Mouse (Mus musculus) ES-Bruce4 (cell line): ENCODE data around the gene Cyp4f14.

Experiments
- CTCF ChIP-seq: IDR thresholded peaks from one replicate; pipeline ENCODE4 v1.8.1; 2011; ENCODE audit warnings: low read depth, low read length
- POLR2A ChIP-seq: IDR thresholded peaks from one replicate; pipeline ENCODE4 v1.8.1; 2011; ENCODE audit warnings: low read length; ENCODE audit not compliant: insufficient read depth

GRCm38 (mm10) chr17:32923681-32924080, 6.5 kb upstream of the Cyp4f14 start:
- TF ChIP-seq POLR2A (no peak), CTCF (no peak)
